In genomic region chr7:112427357-112428157, GRCm38 (mm10) we compare ENCODE assay signal across 8 mouse cellular contexts. TPM values are rescaled to one million over a fixed set of nuclear protein-coding genes. Genes with fewer than 3 reads are reported as not detected.
DNase-seq lines count a peak whose midpoint lies in the region; ATAC-seq lines count a peak whose summit lies in the region.

Gene Parva (plus strand): TSS chr7:112427505.

- no peaks in the 10 kb centered on the region for H3K4me1 ChIP-seq in erythroblast, embryonic 14.5 days (ENCODE audit: control insufficient read depth)
- peaks cover 4% of the 10 kb centered on the region; the same call in 1 of the 2 replicates for H3K4me1 ChIP-seq in embryonic facial prominence, embryonic 11.5 days (ENCODE audit: control insufficient read depth, insufficient read depth, low read length)
- H3K4me1 ChIP-seq in limb, embryonic 11.5 days (ENCODE audit: control insufficient read depth, insufficient read depth, low read length) = peaks cover 4% of the 10 kb centered on the region
- peaks cover 16% of the 10 kb centered on the region for H3K4me1 ChIP-seq in midbrain, embryonic 15.5 days

- H3K9ac ChIP-seq in embryonic facial prominence, embryonic 11.5 days (replicated peaks; ENCODE audit: low read length) = peak within 1 kb of the TSS; percentile 95
- H3K9ac ChIP-seq in limb, embryonic 11.5 days (ENCODE audit: low read length) = peak within 1 kb of the TSS; percentile 94
- H3K9ac ChIP-seq in midbrain, embryonic 15.5 days = peak within 1 kb of the TSS; percentile 68

- DNase-seq in embryonic facial prominence, embryonic 11.5 days (ENCODE audit: low spot score) = peak; percentile 82
- peak; percentile 79 for DNase-seq in kidney, adult 11 months
- DNase-seq in limb, embryonic 11.5 days (ENCODE audit: low spot score) = peak; percentile 84
- DNase-seq in testis, postnatal 14 days (ENCODE audit: low spot score) = peak; percentile 52

- no peaks in the 10 kb centered on the region for H3K36me3 ChIP-seq in erythroblast, embryonic 14.5 days (ENCODE audit: control insufficient read depth)
- no peaks in the 10 kb centered on the region for H3K36me3 ChIP-seq in embryonic facial prominence, embryonic 11.5 days (replicated peaks; ENCODE audit: control insufficient read depth, insufficient read depth, low read depth, low read length)
- H3K36me3 ChIP-seq in limb, embryonic 11.5 days (ENCODE audit: control insufficient read depth, insufficient read depth, low read length) = no peaks in the 10 kb centered on the region
- H3K36me3 ChIP-seq in midbrain, embryonic 15.5 days (replicated peaks) = no peaks in the 10 kb centered on the region

- WGBS in embryonic facial prominence, embryonic 11.5 days = 1% methylated on average over 45 of the region's 49 CpGs
- WGBS in limb, embryonic 11.5 days = 1% methylated on average over 49 of the region's 49 CpGs
- 2% methylated on average over 49 of the region's 49 CpGs for WGBS in midbrain, embryonic 15.5 days

- H3K4me2 ChIP-seq in embryonic facial prominence, embryonic 11.5 days (ENCODE audit: low read depth, low read length) = peak within 1 kb of the TSS; percentile 69
- peak within 1 kb of the TSS; percentile 71 for H3K4me2 ChIP-seq in limb, embryonic 11.5 days (ENCODE audit: low read depth, severe bottlenecking)
- H3K4me2 ChIP-seq in midbrain, embryonic 15.5 days = peak within 1 kb of the TSS; percentile 95

- peak within 1 kb of the TSS; percentile 52 for H3K4me3 ChIP-seq in erythroblast, embryonic 14.5 days (replicated peaks)
- peak within 1 kb of the TSS; percentile 75 for H3K4me3 ChIP-seq in embryonic facial prominence, embryonic 11.5 days (ENCODE audit: low read depth, low read length)
- H3K4me3 ChIP-seq in limb, embryonic 11.5 days (ENCODE audit: low read depth, low read length) = peak within 1 kb of the TSS; percentile 72
- peak within 1 kb of the TSS; percentile 69 for H3K4me3 ChIP-seq in midbrain, embryonic 15.5 days

- H3K9me3 ChIP-seq in erythroblast, embryonic 14.5 days (ENCODE audit: control insufficient read depth, low read length) = no peaks in the 10 kb centered on the region
- no peaks in the 10 kb centered on the region for H3K9me3 ChIP-seq in embryonic facial prominence, embryonic 11.5 days (replicated peaks; ENCODE audit: control insufficient read depth, low read length)
- no peaks in the 10 kb centered on the region for H3K9me3 ChIP-seq in limb, embryonic 11.5 days (ENCODE audit: control insufficient read depth, low read length)
- no peaks in the 10 kb centered on the region for H3K9me3 ChIP-seq in midbrain, embryonic 15.5 days

- peaks cover 22% of the 10 kb centered on the region for H3K27me3 ChIP-seq in erythroblast, embryonic 14.5 days (ENCODE audit: control insufficient read depth)
- no peaks in the 10 kb centered on the region for H3K27me3 ChIP-seq in embryonic facial prominence, embryonic 11.5 days (ENCODE audit: control insufficient read depth, insufficient read depth, low read length)
- no peaks in the 10 kb centered on the region for H3K27me3 ChIP-seq in limb, embryonic 11.5 days (ENCODE audit: control insufficient read depth, insufficient read depth, low read length)
- H3K27me3 ChIP-seq in midbrain, embryonic 15.5 days (replicated peaks) = no peaks in the 10 kb centered on the region

- ATAC-seq in erythroblast, adult 5-6 weeks (replicated peaks; ENCODE audit: low FRiP score, poor library complexity, severe bottlenecking) = no peak
- ATAC-seq in embryonic facial prominence, embryonic 11.5 days (replicated peaks; ENCODE audit: insufficient number of reproducible peaks, low FRiP score, low TSS enrichment, low read depth) = peak; percentile 89
- 0 out of 2 replicates have a peak, but pooled peaks have one; percentile 7 for ATAC-seq in granulocyte monocyte progenitor cell, adult 5-6 weeks (replicated peaks; ENCODE audit: poor library complexity, severe bottlenecking)
- ATAC-seq in limb, embryonic 11.5 days (ENCODE audit: insufficient number of reproducible peaks, low FRiP score, low TSS enrichment, low read depth) = peak; percentile 73
- peak; percentile 86 for ATAC-seq in midbrain, embryonic 15.5 days (replicated peaks)

- H3K27ac ChIP-seq in embryonic facial prominence, embryonic 11.5 days (replicated peaks; ENCODE audit: low read depth, low read length) = peak within 1 kb of the TSS; percentile 92
- H3K27ac ChIP-seq in limb, embryonic 11.5 days (replicated peaks; ENCODE audit: low read depth, low read length) = peak within 1 kb of the TSS; percentile 89
- H3K27ac ChIP-seq in midbrain, embryonic 15.5 days = peak within 1 kb of the TSS; percentile 80

RNA-seq across cellular contexts. Expression of gene Parva, which starts in this region (rescaled TPM):
- polyA plus RNA-seq in erythroblast, embryonic 14.5 days (2012) = 0.03 TPM in 1 of 2 replicates, not detected in the other
- not detected in 2 replicates for total RNA-seq in erythroblast, adult 5-6 weeks (2015; ENCODE audit: low replicate concordance)
- not detected in 2 replicates for total RNA-seq in erythroblast, adult 5-6 weeks (2017; ENCODE audit: low replicate concordance)
- 72.6 and 77.2 TPM in 2 replicates for polyA plus RNA-seq in embryonic facial prominence, embryonic 11.5 days (2014; fragmentation: Nextera tagmentation; extraction: Ambion mirVana)
- total RNA-seq in granulocyte monocyte progenitor cell, adult 5-6 weeks (2014; fragmentation: Nextera tagmentation) = not detected in 2 replicates
- not detected in 2 replicates for total RNA-seq in granulocyte monocyte progenitor cell, adult 5-6 weeks (2017)
- 64.2 and 68.8 TPM in 2 replicates for polyA plus RNA-seq in limb, embryonic 11.5 days (2014; fragmentation: Nextera tagmentation; extraction: Ambion mirVana)
- 23.9 and 25.7 TPM in 2 replicates for polyA plus RNA-seq in midbrain, embryonic 15.5 days (2015; fragmentation: Nextera tagmentation; extraction: Ambion mirVana)

Comparison
In these comparisons a context has a peak if more than half of its experiments do, and no peak if none do; other contexts are left out.
1. RNA of gene Parva (polyA plus RNA-seq): 72.6 to 77.2 TPM in embryonic facial prominence, embryonic 11.5 days, 64.2 to 68.8 TPM in limb, embryonic 11.5 days and 23.9 to 25.7 TPM in midbrain, embryonic 15.5 days; 0.03 TPM in erythroblast, embryonic 14.5 days; every median in the first group is over 10 times any median in the second.
2. Peak in ATAC-seq in granulocyte monocyte progenitor cell, adult 5-6 weeks; RNA of the gene not detected or under 1 TPM.
3. Peak in every context shown above with its lines, with median percentiles within 50 percentile points of each other: H3K4me3 ChIP-seq, DNase-seq, H3K27ac ChIP-seq, H3K4me2 ChIP-seq and H3K9ac ChIP-seq.